Mouse (Mus musculus): Measurements from ENCODE around the gene Mcfd2. TPM values are rescaled to one million over a fixed set of nuclear protein-coding genes. Genes with fewer than 3 reads are reported as not detected.

Mcfd2 gene
- polyA plus RNA-seq (2015; fragmentation: Nextera tagmentation; extraction: Ambion mirVana), result 76.6 and 88.2 TPM in 2 replicates

GRCm38 (mm10) chr17:87265792-87266186 lies at the start of gene Mcfd2:
Gene Mcfd2 (minus strand): TSS chr17:87265935.
- WGBS, result under 1% methylated on average over 39 of the region's 41 CpGs
- peak within 1 kb of the TSS; percentile 89 for H3K4me2 ChIP-seq
- H3K9ac ChIP-seq, result peak within 1 kb of the TSS; percentile 97
- peaks cover 20% of the 10 kb centered on the region for H3K4me1 ChIP-seq
- H3K27me3 ChIP-seq (replicated peaks), result peaks cover 4% of the 10 kb centered on the region
- peaks cover 12% of the 10 kb centered on the region for H3K9me3 ChIP-seq
- H3K36me3 ChIP-seq, result peaks cover 28% of the 10 kb centered on the region
- H3K27ac ChIP-seq (replicated peaks), result peak within 1 kb of the TSS; percentile 66
- ATAC-seq (ENCODE audit: extremely low read depth, insufficient number of reproducible peaks, low FRiP score, low TSS enrichment), result peak; percentile 91
- H3K4me3 ChIP-seq, result peak within 1 kb of the TSS; percentile 83

- Histone ChIP-seq H3K27me3 (replicated peaks) (0 out of 2 replicates have a peak, but pooled peaks cover 10% of the 10 kb centered on the region), H3K9ac (0 out of 2 replicates have a peak overlapping the region, but pooled peaks have one; percentile 21), H3K4me3 (no peak overlapping the region), H3K4me1 (peaks cover 25% of the 10 kb centered on the region), H3K4me2 (peak overlapping the region; percentile 33), H3K9me3 (no peaks in the 10 kb centered on the region), H3K36me3 (no peaks in the 10 kb centered on the region), H3K27ac (replicated peaks) (no peak overlapping the region)
- ATAC-seq (ENCODE audit: extremely low read depth, insufficient number of reproducible peaks, low FRiP score, low TSS enrichment), result 0 out of 2 replicates have a peak, but pooled peaks have one; percentile 41
- WGBS, result 8% methylated on average over 9 of the region's 9 CpGs
These were observed 49.3 kb upstream of the Mcfd2 start for GRCm38 (mm10) chr17:87315021-87315531.

- 0 out of 2 replicates have a peak, but pooled peaks cover 10% of the 10 kb centered on the region for H3K27me3 ChIP-seq (replicated peaks)
- no peaks in the 10 kb centered on the region for H3K36me3 ChIP-seq
- peak overlapping the region; percentile 33 for H3K4me2 ChIP-seq
- no peak overlapping the region for H3K9ac ChIP-seq
- H3K4me1 ChIP-seq, result peaks cover 25% of the 10 kb centered on the region
- H3K9me3 ChIP-seq, result no peaks in the 10 kb centered on the region
- H3K4me3 ChIP-seq, result no peak overlapping the region
- H3K27ac ChIP-seq (replicated peaks), result no peak overlapping the region
- WGBS, result 55% methylated on average over 5 of the region's 5 CpGs
- ATAC-seq (ENCODE audit: extremely low read depth, insufficient number of reproducible peaks, low FRiP score, low TSS enrichment), result peak; percentile 31; the same call in 1 of the 2 replicates
These were observed 48.8 kb upstream of the Mcfd2 start for GRCm38 (mm10) chr17:87314530-87314946.

DNA sequence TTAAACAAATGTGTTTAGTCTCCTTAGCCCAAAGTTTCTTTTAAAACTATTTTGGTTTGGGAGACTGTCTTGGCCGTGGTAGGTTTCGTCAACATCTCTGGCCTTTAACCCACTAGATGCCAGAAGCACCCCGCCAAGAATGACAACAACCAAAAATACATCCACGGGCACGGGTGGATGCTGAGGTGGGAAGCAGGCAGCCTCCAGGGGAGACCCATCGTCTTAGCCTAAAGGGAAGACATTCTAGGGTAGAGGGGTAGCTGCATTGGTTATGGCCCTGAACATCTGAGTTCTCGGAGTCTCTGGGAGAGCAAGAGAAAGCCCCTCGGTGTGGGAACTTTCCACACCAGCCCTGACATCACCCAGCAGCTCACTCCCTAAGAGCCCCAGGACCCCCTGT lies 48.4 kb upstream of the Mcfd2 start:
- WGBS, result 72% methylated on average over 8 of the region's 8 CpGs
- H3K4me2 ChIP-seq, result no peak overlapping the region
- H3K9me3 ChIP-seq, result no peaks in the 10 kb centered on the region
- no peak overlapping the region for H3K4me3 ChIP-seq
- H3K27ac ChIP-seq (replicated peaks), result no peak overlapping the region
- H3K9ac ChIP-seq, result no peak overlapping the region
- no peaks in the 10 kb centered on the region for H3K36me3 ChIP-seq
- 0 out of 2 replicates have a peak, but pooled peaks cover 10% of the 10 kb centered on the region for H3K27me3 ChIP-seq (replicated peaks)
- peaks cover 25% of the 10 kb centered on the region for H3K4me1 ChIP-seq
- no peak for ATAC-seq (ENCODE audit: extremely low read depth, insufficient number of reproducible peaks, low FRiP score, low TSS enrichment)

DNA sequence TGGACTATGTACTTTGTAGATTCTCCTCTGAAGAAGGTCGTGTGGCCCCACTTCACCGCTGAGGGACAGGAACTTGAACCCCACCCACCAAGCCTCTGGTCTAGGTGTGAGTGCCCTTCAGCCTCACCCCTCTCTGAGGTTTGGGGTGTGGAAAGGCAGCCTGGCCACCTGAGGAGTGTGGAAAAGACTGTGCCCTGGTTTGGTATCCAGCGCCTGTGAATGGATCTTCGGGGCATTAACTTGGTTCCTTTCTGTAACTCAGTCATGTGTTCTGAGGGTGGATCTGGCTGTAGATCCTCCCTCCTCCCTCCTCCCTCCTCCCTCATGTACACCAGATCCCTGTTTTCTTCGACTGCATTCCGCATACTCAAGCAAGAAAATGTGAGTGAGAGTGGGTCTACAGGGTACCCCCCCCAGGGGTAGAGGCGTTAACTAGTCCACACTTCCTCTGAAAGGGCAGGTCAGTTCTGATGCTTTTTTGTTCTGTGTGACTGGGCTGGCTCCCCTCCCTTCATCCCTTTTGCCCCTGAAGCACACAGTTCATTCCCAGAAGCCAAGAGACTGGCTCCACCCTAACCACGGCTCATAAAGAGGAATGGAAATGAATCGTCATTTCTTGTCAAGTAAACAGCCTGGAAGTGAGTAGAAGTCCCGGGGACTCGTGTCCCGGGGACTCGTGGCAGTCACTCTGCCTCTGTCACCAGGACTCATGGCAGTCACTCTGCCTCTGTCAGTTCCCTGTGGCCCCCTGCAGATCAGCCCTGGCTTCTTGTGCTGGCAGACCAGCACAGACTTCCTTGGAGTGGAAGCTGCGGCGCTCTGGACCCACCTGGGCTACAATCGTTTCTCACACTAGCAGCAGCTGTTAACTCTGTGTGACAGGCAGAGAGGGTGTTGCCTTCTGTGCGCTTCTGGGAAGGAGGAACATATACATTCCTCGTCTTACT lies 47.5 kb upstream of the Mcfd2 start:
- no peak for ATAC-seq (ENCODE audit: extremely low read depth, insufficient number of reproducible peaks, low FRiP score, low TSS enrichment)
- peaks cover 25% of the 10 kb centered on the region for H3K4me1 ChIP-seq
- no peak overlapping the region for H3K27ac ChIP-seq (replicated peaks)
- peak overlapping the region; percentile 39 for H3K4me2 ChIP-seq
- no peak overlapping the region; the same call in 1 of the 2 replicates for H3K4me3 ChIP-seq
- H3K9me3 ChIP-seq, result no peaks in the 10 kb centered on the region
- H3K36me3 ChIP-seq, result no peaks in the 10 kb centered on the region
- WGBS, result 36% methylated on average over 18 of the region's 18 CpGs
- 0 out of 2 replicates have a peak, but pooled peaks cover 10% of the 10 kb centered on the region for H3K27me3 ChIP-seq (replicated peaks)
- H3K9ac ChIP-seq, result peak overlapping the region; percentile 58; the same call in 1 of the 2 replicates

DNA sequence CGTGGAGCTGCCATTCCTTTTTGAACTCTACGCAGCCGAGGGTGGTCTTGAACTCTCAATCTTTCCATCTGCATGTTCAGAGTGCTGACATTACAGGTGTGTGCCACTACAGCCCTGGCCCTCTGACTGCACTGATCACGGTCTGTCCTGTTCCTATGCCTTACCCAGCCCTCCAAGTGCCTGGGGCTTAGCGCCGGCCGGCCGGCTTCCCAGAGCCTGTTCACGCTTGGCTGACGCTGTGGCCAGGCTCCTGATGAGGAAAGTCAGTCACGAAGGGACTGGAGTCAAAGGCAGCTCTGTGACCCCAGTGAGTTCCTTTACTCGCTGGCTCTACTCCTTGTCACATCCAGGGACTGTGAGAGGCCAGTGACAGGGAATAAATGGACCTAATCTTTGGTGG lies 46.6 kb upstream of the Mcfd2 start:
- no peak overlapping the region for H3K4me3 ChIP-seq
- 0 out of 2 replicates have a peak, but pooled peaks cover 10% of the 10 kb centered on the region for H3K27me3 ChIP-seq (replicated peaks)
- H3K4me1 ChIP-seq, result peaks cover 25% of the 10 kb centered on the region
- no peaks in the 10 kb centered on the region for H3K9me3 ChIP-seq
- no peak for ATAC-seq (ENCODE audit: extremely low read depth, insufficient number of reproducible peaks, low FRiP score, low TSS enrichment)
- WGBS, result 33% methylated on average over 12 of the region's 12 CpGs
- H3K4me2 ChIP-seq, result no peak overlapping the region
- H3K36me3 ChIP-seq, result no peaks in the 10 kb centered on the region
- no peak overlapping the region for H3K9ac ChIP-seq
- H3K27ac ChIP-seq (replicated peaks), result no peak overlapping the region

DNA sequence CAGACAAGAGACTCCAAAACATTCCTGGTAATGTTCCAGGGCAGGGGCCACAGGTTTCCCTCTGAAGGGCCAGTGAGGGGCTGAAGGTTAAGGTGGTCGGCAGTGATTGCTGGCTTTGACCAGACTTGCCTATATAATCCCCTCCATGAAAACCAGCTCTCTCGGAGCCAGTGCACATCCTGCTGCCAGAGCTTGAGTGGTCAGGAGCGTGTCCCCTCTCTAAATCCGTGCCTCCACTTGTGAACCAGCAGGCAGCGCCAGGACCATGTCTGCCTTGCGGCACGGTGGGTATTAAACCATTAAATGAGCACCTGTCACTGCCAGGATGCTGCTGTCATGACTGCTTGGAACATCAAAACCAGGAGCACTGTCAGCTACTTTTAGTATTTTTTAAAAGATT lies 44.8 kb upstream of the Mcfd2 start:
- Histone ChIP-seq H3K4me2 (no peak overlapping the region), H3K27ac (replicated peaks) (no peak overlapping the region), H3K27me3 (replicated peaks) (0 out of 2 replicates have a peak, but pooled peaks cover 10% of the 10 kb centered on the region), H3K36me3 (no peaks in the 10 kb centered on the region), H3K4me1 (peaks cover 25% of the 10 kb centered on the region), H3K9ac (no peak overlapping the region), H3K9me3 (no peaks in the 10 kb centered on the region), H3K4me3 (no peak overlapping the region)
- no peak for ATAC-seq (ENCODE audit: extremely low read depth, insufficient number of reproducible peaks, low FRiP score, low TSS enrichment)
- WGBS, result 82% methylated on average over 7 of the region's 7 CpGs

GRCm38 (mm10) chr17:87309073-87309788 lies 43.5 kb upstream of the Mcfd2 start:
- H3K9ac ChIP-seq, result no peak overlapping the region

GRCm38 (mm10) chr17:87306746-87307145 lies 41.0 kb upstream of the Mcfd2 start:
- H3K4me3 ChIP-seq, result no peak overlapping the region
- H3K9me3 ChIP-seq, result no peaks in the 10 kb centered on the region
- no peak overlapping the region for H3K4me2 ChIP-seq
- H3K27me3 ChIP-seq (replicated peaks), result no peaks in the 10 kb centered on the region
- H3K27ac ChIP-seq (replicated peaks), result no peak overlapping the region
- H3K36me3 ChIP-seq, result no peaks in the 10 kb centered on the region
- H3K9ac ChIP-seq, result no peak overlapping the region
- no peak for ATAC-seq (ENCODE audit: extremely low read depth, insufficient number of reproducible peaks, low FRiP score, low TSS enrichment)
- H3K4me1 ChIP-seq, result peaks cover 15% of the 10 kb centered on the region
- WGBS, result 73% methylated on average over 8 of the region's 8 CpGs

More at GRCm38 (mm10) chr17:87309073-87309788, 43.5 kb upstream of the Mcfd2 start:
- H3K27me3 ChIP-seq (replicated peaks), result 0 out of 2 replicates have a peak, but pooled peaks cover 8% of the 10 kb centered on the region
- no peaks in the 10 kb centered on the region for H3K36me3 ChIP-seq
- H3K4me1 ChIP-seq, result peaks cover 26% of the 10 kb centered on the region
- no peaks in the 10 kb centered on the region for H3K9me3 ChIP-seq
- H3K4me3 ChIP-seq, result no peak overlapping the region
- 72% methylated on average over 12 of the region's 12 CpGs for WGBS
- no peak for ATAC-seq (ENCODE audit: extremely low read depth, insufficient number of reproducible peaks, low FRiP score, low TSS enrichment)
- H3K4me2 ChIP-seq, result no peak overlapping the region
- H3K27ac ChIP-seq (replicated peaks), result no peak overlapping the region

DNA sequence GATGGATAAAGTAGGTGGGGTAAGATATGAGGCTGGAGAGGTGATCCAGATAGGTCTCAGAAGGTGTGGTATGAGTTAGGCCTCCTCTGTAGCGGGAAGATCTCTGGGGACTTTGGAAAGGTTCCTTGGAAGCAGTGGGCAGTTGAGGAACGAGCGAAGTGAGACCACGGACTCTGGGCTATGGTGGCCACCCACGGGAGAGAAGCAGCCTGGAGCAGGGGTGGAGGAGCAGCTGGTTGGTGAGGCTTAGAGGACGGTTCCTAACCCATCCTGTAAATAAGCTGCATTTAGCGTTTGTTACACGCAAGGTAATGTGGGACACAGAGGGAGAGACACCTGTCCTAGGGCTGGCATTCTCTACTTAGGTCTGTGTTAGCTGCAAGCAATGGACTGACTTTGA lies 39.3 kb upstream of the Mcfd2 start:
- Histone ChIP-seq H3K4me1 (peaks cover 15% of the 10 kb centered on the region), H3K9me3 (no peaks in the 10 kb centered on the region), H3K4me3 (no peak overlapping the region), H3K9ac (no peak overlapping the region), H3K4me2 (no peak overlapping the region), H3K36me3 (no peaks in the 10 kb centered on the region), H3K27ac (replicated peaks) (no peak overlapping the region), H3K27me3 (replicated peaks) (no peaks in the 10 kb centered on the region)
- 84% methylated on average over 8 of the region's 8 CpGs for WGBS
- ATAC-seq (ENCODE audit: extremely low read depth, insufficient number of reproducible peaks, low FRiP score, low TSS enrichment), result no peak

All from heart, embryonic 13.5 days (tissue).